Mouse (Mus musculus): ENCODE results near the gene Nkx2-5. TPM values are rescaled to one million over a fixed set of nuclear protein-coding genes. Genes with fewer than 3 reads are reported as not detected.

The Nkx2-5 gene
- polyA plus RNA-seq, 1 experiment from 2014 or later, result not detected

DNA sequence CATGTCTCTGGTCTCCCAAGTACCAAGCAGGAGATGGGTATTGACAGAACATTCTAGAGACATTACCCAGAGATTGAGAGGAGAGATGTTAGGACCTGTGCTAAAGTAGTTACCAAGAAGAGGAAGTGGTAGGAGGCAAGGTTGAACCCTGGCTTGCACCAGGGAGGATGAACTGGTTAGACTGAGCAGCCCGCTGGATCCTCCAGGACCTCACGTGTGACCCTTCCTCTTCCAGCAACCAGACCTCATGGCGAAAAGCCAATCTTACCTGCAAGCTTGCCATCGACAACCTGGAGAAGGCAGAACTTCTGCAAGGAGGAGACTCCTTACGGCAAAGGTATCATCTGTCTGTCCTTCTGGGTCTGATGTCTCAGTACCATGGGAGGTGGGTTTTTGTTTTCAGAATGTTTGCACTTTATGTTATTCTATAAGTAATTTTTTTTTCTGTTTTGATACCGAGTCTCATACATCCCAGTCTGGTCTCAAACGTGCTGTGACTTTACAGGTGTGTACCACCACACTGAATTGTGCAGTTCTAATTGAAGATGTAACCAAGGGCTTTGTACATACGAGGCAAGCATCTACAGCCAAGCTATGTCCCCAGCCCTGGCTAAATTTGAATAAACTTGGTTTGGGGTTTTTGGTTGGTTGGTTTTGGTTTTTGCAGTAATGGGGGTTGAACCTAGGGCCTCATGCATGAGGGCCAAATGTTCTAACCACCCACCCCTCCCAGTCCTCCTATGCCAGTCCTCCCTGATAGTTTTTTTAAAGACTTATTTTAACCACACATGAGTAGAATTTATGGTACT is 55.1 kb downstream of the Nkx2-5 start:
- DNase-seq (ENCODE audit: low spot score), result no peak

DNA sequence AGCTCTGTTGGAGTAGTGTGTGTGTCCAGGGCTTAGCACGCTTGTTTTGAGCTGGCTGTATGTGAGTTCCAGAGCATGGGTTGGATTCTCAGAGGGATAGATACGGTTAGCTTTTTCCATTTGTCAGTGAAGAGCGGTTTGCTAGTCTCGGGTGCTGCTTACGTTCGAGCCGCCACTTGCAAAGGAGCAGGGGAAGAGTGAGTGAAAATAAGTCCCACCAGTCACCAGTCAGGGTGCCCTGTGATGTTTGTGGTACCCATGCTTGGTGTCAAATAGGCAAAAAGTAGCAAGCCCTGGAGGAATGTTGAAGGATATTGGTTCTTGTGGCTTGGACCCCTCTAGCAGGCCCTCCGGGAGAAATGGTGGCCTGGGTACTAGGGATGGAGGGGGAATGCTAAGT is 55.8 kb downstream of the Nkx2-5 start:
- DNase-seq (ENCODE audit: low spot score), result no peak

Other genes with a start within 250 kb of the Nkx2-5 start
- gene Atp6v0e, start 181.8 kb downstream of the Nkx2-5 start, polyA plus RNA-seq (2015; fragmentation: Nextera tagmentation; extraction: Ambion mirVana), result 352 and 361 TPM in 2 replicates
- 18.3 and 21.4 TPM in 2 replicates for gene Crebrf, start 129.4 kb downstream of the Nkx2-5 start, polyA plus RNA-seq (2015; fragmentation: Nextera tagmentation; extraction: Ambion mirVana)
- 41.1 and 41.6 TPM in 2 replicates for gene Bnip1, start 63.9 kb downstream of the Nkx2-5 start, polyA plus RNA-seq (2015; fragmentation: Nextera tagmentation; extraction: Ambion mirVana)
- gene Kifc5b, start 72.1 kb upstream of the Nkx2-5 start, polyA plus RNA-seq (2015; fragmentation: Nextera tagmentation; extraction: Ambion mirVana), result 4.2 and 5.8 TPM in 2 replicates
- 8.5 and 9.3 TPM in 2 replicates for gene Phf1, start 88.0 kb upstream of the Nkx2-5 start, polyA plus RNA-seq (2015; fragmentation: Nextera tagmentation; extraction: Ambion mirVana)
- 237 and 241 TPM in 2 replicates for gene Cuta, start 94.6 kb upstream of the Nkx2-5 start, polyA plus RNA-seq (2015; fragmentation: Nextera tagmentation; extraction: Ambion mirVana)
- 0.21 TPM in 2 replicates for gene Syngap1, start 96.2 kb upstream of the Nkx2-5 start, polyA plus RNA-seq (2015; fragmentation: Nextera tagmentation; extraction: Ambion mirVana)
- 21.1 and 24.0 TPM in 2 replicates for gene Zbtb9, start 128.2 kb upstream of the Nkx2-5 start, polyA plus RNA-seq (2015; fragmentation: Nextera tagmentation; extraction: Ambion mirVana)
- 5.8 and 6.9 TPM in 2 replicates for gene Bak1, start 184.0 kb upstream of the Nkx2-5 start, polyA plus RNA-seq (2015; fragmentation: Nextera tagmentation; extraction: Ambion mirVana)
- 4.5 and 4.9 TPM in 2 replicates for gene Itpr3, start 212.3 kb upstream of the Nkx2-5 start, polyA plus RNA-seq (2015; fragmentation: Nextera tagmentation; extraction: Ambion mirVana)

Measured in thymus, postnatal 0 days (tissue).